Mouse (Mus musculus): ENCODE results near the gene Eml3.
A peak's percentile ranks its signal among the peaks of the same experiment; 100 is the strongest.
"Not testable (repeated sequence)": the region's sequence is repeated elsewhere in the genome, so short reads cannot be mapped to it uniquely, and the experiment has no call there.

The Eml3 gene

GRCm38 (mm10) chr19:8929224-8930088, at the start of gene Eml3, which contains the start of gene Rom1:
TSS of gene Eml3 (plus strand) at chr19:8929552.
TSS of gene Rom1 (minus strand) at chr19:8929356.
- no peak for DNase-seq

GRCm38 (mm10) chr19:8880311-8881033, 48.9 kb upstream of the Eml3 start, which contains the start of gene Uqcc3:
TSS of gene Uqcc3 (minus strand) at chr19:8880923.
- DNase-seq, result peak; percentile 92

- DNase-seq, result no peak
These were observed 48.3 kb upstream of the Eml3 start for GRCm38 (mm10) chr19:8881034-8881392.

- no peak for DNase-seq
These were observed 45.7 kb upstream of the Eml3 start, which contains the start of the genes Lbhd1 and Gm49403 for GRCm38 (mm10) chr19:8883616-8884015. TSS of gene Lbhd1 (plus strand) at chr19:8883732. TSS of gene Gm49403 (plus strand) at chr19:8883930.

GRCm38 (mm10) chr19:8886916-8887584, 42.3 kb upstream of the Eml3 start:
- DNase-seq, result no peak

GRCm38 (mm10) chr19:8887585-8888463, 41.5 kb upstream of the Eml3 start:
- no peak for DNase-seq

GRCm38 (mm10) chr19:8888511-8889385, 40.6 kb upstream of the Eml3 start, which contains the start of the genes 1810009A15Rik and Gm49416:
TSS of gene 1810009A15Rik (plus strand) at chr19:8888853.
TSS of gene Gm49416 (plus strand) at chr19:8888926.
- DNase-seq, result peak; percentile 96

- peak; percentile 86 for DNase-seq
These were observed 36.3 kb upstream of the Eml3 start, which contains the start of gene Ints5 for GRCm38 (mm10) chr19:8892829-8893766. TSS of gene Ints5 (plus strand) at chr19:8893005.

GRCm38 (mm10) chr19:8895397-8895960, 33.9 kb upstream of the Eml3 start:
- DNase-seq, result no peak

GRCm38 (mm10) chr19:8896231-8896630, 33.1 kb upstream of the Eml3 start:
- DNase-seq, result not testable (repeated sequence)

GRCm38 (mm10) chr19:8897211-8897864, 32.0 kb upstream of the Eml3 start:
- DNase-seq, result peak; percentile 30

GRCm38 (mm10) chr19:8897865-8898495, 31.4 kb upstream of the Eml3 start, which contains the start of gene Ganab:
TSS of gene Ganab (plus strand) at chr19:8898071.
- peak; percentile 98 for DNase-seq

- DNase-seq, result no peak
These were observed 30.8 kb upstream of the Eml3 start for GRCm38 (mm10) chr19:8898576-8898975.

- DNase-seq, result no peak
These were observed 30.3 kb upstream of the Eml3 start for GRCm38 (mm10) chr19:8899079-8899478.

GRCm38 (mm10) chr19:8903412-8903811, 25.9 kb upstream of the Eml3 start:
- no peak for DNase-seq

- no peak for DNase-seq
These were observed 20.8 kb upstream of the Eml3 start for GRCm38 (mm10) chr19:8908531-8908930.

GRCm38 (mm10) chr19:8911810-8912209, 17.5 kb upstream of the Eml3 start:
- peak; percentile 60 for DNase-seq

- DNase-seq, result peak; percentile 57
These were observed 15.1 kb upstream of the Eml3 start for GRCm38 (mm10) chr19:8914212-8914611.

All from right cerebral cortex, adult 18-20 months (tissue).